Mouse (Mus musculus): ENCODE measurements at regions not wholly inside any gene's neighbourhood (a gene's known extent, or its start where the extent isn't known, plus 50 kb on each side); places are given as distances from the start of the nearest gene placed in this dataset.

DNA sequence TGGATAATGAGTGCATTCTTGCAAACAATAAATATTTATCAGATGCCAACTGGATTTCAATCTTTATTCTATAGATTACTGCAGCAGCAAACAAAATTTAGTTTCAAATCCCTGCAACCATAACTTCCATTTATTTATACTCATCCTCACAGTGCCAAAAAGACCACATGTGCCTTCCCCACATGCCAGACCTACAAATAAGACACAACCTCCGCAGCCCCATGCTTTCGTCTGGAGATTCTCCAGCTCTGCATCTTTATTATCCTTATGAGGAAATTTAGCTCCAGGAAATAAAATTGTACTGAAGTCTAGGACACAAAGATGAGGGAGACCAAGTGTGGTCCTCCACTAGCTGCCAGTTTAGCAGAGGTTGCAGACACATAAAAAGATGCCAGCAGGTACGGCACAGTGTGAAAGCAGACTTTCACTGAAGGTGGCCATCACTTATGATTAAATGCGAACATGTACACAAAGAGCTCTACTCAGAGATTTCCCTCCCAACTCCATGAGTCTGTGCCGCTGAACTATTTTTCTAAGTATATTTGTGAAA is 183.4 kb upstream of the Rag2 start:
- TF ChIP-seq POLR2A (IDR thresholded peaks at IDR 0.05; ENCODE audit: borderline replicate concordance, control insufficient read depth, low read depth, low read length) (no peak), CTCF (IDR thresholded peaks at IDR 0.05; ENCODE audit: control insufficient read depth, insufficient read depth, low read length) (no peak)

Data from bone marrow, adult 2 months (tissue).